Mouse (Mus musculus) liver, embryonic 13.5 days (tissue): ENCODE results near the gene Ubqln4. TPM values are rescaled to one million over a fixed set of nuclear protein-coding genes. Genes with fewer than 3 reads are reported as not detected.
"Not testable (repeated sequence)": the region's sequence is repeated elsewhere in the genome, so short reads cannot be mapped to it uniquely, and the experiment has no call there.

Experiments
- ATAC-seq: fragments of 200-750 bp; cut with Nextera tagmentation; 2 replicates; pipeline ENCODE4 v1.8.0; 2017; ENCODE audit warnings: low read depth, mild to moderate bottlenecking, moderate number of reproducible peaks, moderate library complexity
- DNase-seq: peaks from one replicate; pipeline ENCODE4 v3.0.0; 2022
- H3K27ac ChIP-seq: fragments of 300-500 bp; sonication (generic); 2 replicates; pipeline ENCODE4 v1.5.1; 2015; ENCODE audit warnings: moderate library complexity, mild to moderate bottlenecking, inconsistent platforms
- H3K27me3 ChIP-seq: fragments of 300-500 bp; sonication (generic); 2 replicates; pipeline ENCODE4 v1.6.1; 2015; ENCODE audit warnings: mild to moderate bottlenecking, inconsistent platforms
- H3K36me3 ChIP-seq: fragments of 300-500 bp; sonication (generic); 2 replicates; pipeline ENCODE4 v1.6.1; 2015; ENCODE audit warnings: mild to moderate bottlenecking, inconsistent platforms
- H3K4me1 ChIP-seq: fragments of 300-500 bp; sonication (generic); replicated peaks from 2 replicates; pipeline ENCODE4 v1.6.1; 2015; ENCODE audit warnings: inconsistent platforms
- H3K4me2 ChIP-seq: fragments of 300-500 bp; sonication (generic); 2 replicates; pipeline ENCODE4 v1.6.1; 2015; ENCODE audit warnings: inconsistent platforms, mild to moderate bottlenecking, moderate library complexity
- H3K4me3 ChIP-seq: fragments of 300-500 bp; sonication (generic); replicated peaks from 2 replicates; pipeline ENCODE4 v1.5.1; 2015; ENCODE audit warnings: mild to moderate bottlenecking, inconsistent platforms
- H3K9ac ChIP-seq: fragments of 300-500 bp; sonication (generic); 2 replicates; pipeline ENCODE4 v1.6.1; 2015; ENCODE audit warnings: mild to moderate bottlenecking, inconsistent platforms
- H3K9me3 ChIP-seq: fragments of 300-500 bp; sonication (generic); replicated peaks from 2 replicates; pipeline ENCODE4 v1.6.1; 2016; ENCODE audit warnings: inconsistent platforms
- WGBS: fragments of 180-500 bp; shearing (Covaris S2); methylation state at CpG from one replicate; pipeline ENCODE4 v1.1.7; 2015; ENCODE audit not compliant: insufficient replicate concordance; 5-methylcytosine and 5-hydroxymethylcytosine counted together
- polyA plus RNA-seq: library from polyadenylated mRNA; unstranded; fragments of >200 nt; fragmentation: Nextera tagmentation; extraction: Ambion mirVana; gene quantifications from 2 replicates; pipeline ENCODE4 v1.2.1, GENCODE M21; 2015

The Ubqln4 gene
- polyA plus RNA-seq, 1 experiment from 2014 or later: 20.7 TPM

DNA sequence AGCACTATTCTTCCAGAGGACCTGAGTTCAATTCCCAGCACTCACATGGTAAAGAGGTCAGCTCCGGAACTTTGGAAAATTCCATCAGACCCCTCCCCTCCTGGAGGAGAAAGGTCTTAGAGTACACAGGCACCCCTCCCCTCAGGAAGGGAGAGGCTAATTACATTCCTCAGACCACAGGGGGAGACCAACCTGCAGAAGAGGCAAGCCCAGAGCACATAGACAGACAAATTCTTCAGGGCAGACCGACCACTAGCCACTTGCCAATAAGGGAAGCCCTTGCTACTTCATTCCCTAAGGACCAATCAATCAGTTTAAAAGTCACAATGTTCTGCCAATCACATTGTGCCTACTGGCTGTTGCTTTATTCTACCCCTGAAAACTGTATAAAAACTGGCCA, 19.3 kb downstream of the Ubqln4 start:
- DNase-seq (no peak), ATAC-seq (no peak)
- peaks cover 25% of the 10 kb centered on the region for H3K36me3 ChIP-seq
- no peak overlapping the region for H3K4me2 ChIP-seq
- H3K27me3 ChIP-seq: no peaks in the 10 kb centered on the region
- no peak overlapping the region for H3K9ac ChIP-seq
- H3K4me1 ChIP-seq: peaks cover 10% of the 10 kb centered on the region
- 68% methylated on average over 2 of the region's 2 CpGs for WGBS
- no peak overlapping the region for H3K4me3 ChIP-seq
- H3K9me3 ChIP-seq: no peaks in the 10 kb centered on the region
- no peak overlapping the region for H3K27ac ChIP-seq

DNA sequence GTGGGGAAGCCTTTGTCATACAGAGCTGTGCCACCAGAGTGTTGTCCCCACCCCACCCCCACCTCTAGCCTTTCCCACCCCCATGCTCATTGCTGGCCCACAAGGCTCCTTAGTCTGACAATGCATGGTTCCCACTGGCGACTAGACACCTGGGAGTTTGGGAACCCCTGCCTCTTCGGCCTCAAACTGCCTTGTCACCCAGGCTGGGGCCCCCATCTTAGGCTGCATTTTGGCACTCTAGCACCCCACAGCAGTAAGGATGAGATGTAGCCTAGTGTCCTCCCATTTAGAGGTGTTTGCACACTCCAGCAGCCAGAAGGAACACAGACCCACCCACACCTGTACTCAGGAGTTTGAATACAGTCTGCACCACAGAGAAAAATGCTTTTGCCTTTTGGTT, 20.3 kb downstream of the Ubqln4 start:
- DNase-seq (no peak), ATAC-seq (no peak)
- Histone ChIP-seq H3K4me3 (no peak overlapping the region), H3K4me2 (no peak overlapping the region), H3K9ac (no peak overlapping the region), H3K27me3 (no peaks in the 10 kb centered on the region), H3K9me3 (no peaks in the 10 kb centered on the region), H3K27ac (no peak overlapping the region), H3K4me1 (peaks cover 4% of the 10 kb centered on the region), H3K36me3 (peaks cover 15% of the 10 kb centered on the region)
- WGBS: 65% methylated on average over 2 of the region's 2 CpGs

DNA sequence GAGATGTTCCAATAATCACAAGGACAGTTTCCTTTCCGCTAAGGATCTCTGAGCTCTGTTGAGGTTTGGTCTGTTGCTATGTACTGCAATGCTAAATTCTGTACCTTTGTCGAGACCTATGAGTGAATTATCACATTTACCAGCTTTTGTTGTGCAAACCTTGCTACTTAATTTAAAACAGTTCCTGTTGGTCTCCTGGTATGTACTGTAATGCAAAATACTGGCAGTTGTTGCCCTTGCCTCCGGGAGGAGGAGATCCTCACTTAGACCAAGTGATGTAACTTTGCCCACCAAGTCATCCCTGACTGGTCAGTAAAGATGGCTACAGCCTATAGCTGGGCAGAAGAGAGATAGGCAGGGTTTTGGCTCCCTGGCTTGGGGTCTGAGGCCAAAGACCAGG, 22.0 kb downstream of the Ubqln4 start, which contains the start of gene Ssr2:
TSS of gene Ssr2 (plus strand) at position 337 of the 400 bp plus-strand sequence.
- Histone ChIP-seq H3K9me3 (no peaks in the 10 kb centered on the region), H3K4me3 (no peak within 1 kb of the TSS), H3K36me3 (no peaks in the 10 kb centered on the region), H3K27me3 (no peaks in the 10 kb centered on the region), H3K9ac (no peak within 1 kb of the TSS), H3K4me1 (peaks cover 15% of the 10 kb centered on the region), H3K27ac (no peak within 1 kb of the TSS), H3K4me2 (no peak within 1 kb of the TSS)
- ATAC-seq: no peak
- 72% methylated on average over 3 of the region's 3 CpGs for WGBS
- no peak for DNase-seq

DNA sequence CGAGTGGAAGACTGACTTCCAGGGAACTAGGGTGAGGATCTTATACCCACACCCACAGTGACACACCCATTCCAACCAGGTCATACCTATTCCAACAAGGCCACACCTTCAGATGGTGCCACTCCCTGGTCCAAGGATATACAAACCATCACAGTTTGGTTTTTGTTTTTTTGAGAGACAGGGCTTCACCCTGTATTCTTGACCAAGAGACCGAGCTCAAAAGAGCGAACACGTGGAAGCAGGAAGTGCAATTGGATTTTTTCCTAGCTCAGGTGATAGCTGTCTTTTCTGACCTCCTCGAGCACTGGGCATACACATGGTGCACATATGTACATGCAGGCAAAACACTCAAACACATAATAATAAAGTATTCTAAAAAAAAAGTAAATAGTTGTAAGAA, 24.3 kb downstream of the Ubqln4 start:
- H3K27me3 ChIP-seq, DNase-seq, H3K4me2 ChIP-seq, H3K9ac ChIP-seq, ATAC-seq, H3K9me3 ChIP-seq, H3K4me3 ChIP-seq, H3K27ac ChIP-seq: not testable (repeated sequence)
- Histone ChIP-seq H3K4me1 (peaks cover 23% of the 10 kb centered on the region), H3K36me3 (peaks cover 23% of the 10 kb centered on the region)
- WGBS: 73% methylated on average over 5 of the region's 5 CpGs

DNA sequence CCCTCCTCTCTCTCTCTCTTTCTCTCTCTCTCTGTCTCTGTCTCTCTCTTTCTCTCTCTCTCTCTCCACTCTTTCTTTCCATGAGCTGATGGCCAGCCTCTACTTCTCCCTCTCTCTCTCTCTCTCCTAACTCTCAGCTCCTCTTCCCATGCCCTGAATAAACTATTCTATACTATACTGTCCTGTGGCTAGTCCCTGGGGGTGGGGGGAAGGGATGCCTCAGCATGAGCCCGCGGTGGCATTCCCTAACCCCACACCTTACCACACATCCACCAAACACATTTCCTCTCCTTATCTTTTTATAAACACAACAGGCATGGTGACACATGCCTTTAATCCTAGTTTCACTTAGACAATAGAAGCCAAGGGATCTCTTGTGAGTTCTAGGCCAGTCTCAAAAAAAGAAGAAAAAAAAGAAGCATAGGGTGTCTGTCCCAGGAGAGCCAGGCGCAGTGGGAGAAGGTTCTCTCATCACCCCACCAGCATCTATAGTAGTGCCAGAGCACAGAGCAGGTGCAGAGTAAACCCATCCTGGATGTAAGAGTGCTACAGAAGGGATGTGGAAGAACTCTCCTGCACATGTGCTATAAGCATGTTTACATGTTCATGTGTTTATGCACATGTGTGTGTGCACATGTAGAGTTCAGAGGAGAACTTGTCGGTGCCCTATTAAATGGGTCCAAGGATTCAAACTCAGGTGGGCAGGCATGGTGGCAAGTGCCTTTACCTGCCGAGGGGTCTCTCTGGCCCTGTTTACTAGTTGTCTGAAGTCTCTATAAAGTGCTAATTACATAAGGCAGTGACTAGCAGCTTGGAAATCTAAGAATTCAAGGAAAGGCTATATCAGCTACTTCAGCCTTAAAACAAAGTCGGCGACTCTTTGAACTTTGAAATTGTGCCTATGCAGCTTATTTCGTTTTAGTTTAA, 25.2 kb downstream of the Ubqln4 start:
- H3K9ac ChIP-seq: peak overlapping the region; percentile 96
- 39% methylated on average over 8 of the region's 8 CpGs for WGBS
- peak overlapping the region; percentile 9; the same call in 1 of the 2 replicates for H3K27ac ChIP-seq

DNA sequence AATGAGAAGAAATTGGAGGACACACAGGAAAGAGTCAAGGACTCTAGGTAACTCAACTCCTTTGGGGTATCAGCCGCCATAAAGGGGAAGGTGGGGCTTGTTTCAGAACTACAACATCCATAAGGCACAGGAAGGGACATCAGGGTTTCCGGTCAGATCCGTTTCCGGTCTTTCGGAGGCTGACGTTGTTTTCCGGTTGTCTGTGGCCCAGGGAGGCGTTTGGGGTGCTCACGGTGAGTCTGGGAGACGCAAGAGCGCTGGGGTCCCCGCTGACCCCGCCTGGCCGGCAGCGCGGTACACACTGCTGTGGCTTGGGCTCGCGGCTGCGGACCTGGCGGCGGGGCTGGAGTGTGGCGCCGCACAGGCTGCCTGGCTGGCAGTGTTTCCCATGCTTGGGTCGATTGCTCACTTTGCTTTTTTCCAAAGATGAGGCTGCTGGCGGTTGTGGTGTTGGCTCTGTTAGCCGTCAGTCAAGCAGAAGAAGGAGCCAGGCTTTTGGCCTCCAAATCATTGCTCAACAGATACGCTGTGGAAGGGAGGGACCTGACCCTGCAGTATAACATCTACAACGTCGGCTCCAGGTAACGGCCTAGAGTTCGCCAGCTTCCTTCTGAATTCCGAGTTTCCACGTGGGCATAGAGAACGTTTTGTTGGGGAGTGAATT, 26.0 kb downstream of the Ubqln4 start:
- Histone ChIP-seq H3K9ac (peak overlapping the region; percentile 96), H3K4me3 (peak overlapping the region; percentile 97), H3K4me1 (peaks cover 23% of the 10 kb centered on the region), H3K36me3 (peaks cover 40% of the 10 kb centered on the region), H3K4me2 (peak overlapping the region; percentile 83), H3K27ac (peak overlapping the region; percentile 86), H3K27me3 (no peaks in the 10 kb centered on the region), H3K9me3 (no peaks in the 10 kb centered on the region)
- WGBS: under 1% methylated on average over 34 of the region's 34 CpGs
- ATAC-seq (peak; percentile 89), DNase-seq (peak; percentile 73)

More for the DNA sequence above, 25.2 kb downstream of the Ubqln4 start:
- peak overlapping the region; percentile 97 for H3K4me3 ChIP-seq
- peaks cover 23% of the 10 kb centered on the region for H3K4me1 ChIP-seq
- no peaks in the 10 kb centered on the region for H3K27me3 ChIP-seq
- DNase-seq (no peak), ATAC-seq (peak; percentile 42; the same call in 1 of the 2 replicates)
- no peaks in the 10 kb centered on the region for H3K9me3 ChIP-seq
- H3K4me2 ChIP-seq: peak overlapping the region; percentile 83
- H3K36me3 ChIP-seq: peaks cover 32% of the 10 kb centered on the region

DNA sequence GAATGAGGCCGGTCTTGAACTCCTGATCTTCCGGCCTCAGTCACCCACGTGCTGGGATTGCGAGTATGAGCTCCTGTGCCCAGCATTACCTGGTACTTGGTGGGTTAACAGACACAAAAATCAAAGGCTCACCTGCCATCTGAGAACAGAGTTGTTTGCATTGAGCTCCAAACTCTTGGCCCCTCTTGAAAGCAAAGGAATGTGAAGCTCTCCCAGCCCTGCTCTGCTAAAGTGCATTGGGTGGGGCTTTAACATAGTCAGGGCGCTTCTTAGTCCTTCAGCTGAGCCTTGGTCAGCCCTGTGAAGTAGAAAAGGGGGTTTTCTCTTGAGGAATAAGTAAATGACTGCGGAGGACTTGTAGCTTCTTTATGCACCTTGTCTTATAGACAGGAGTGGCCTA, 32.2 kb downstream of the Ubqln4 start:
- WGBS: 87% methylated on average over 6 of the region's 6 CpGs
- Histone ChIP-seq H3K9ac (no peak overlapping the region), H3K36me3 (peaks cover 74% of the 10 kb centered on the region), H3K4me3 (no peak overlapping the region), H3K27ac (no peak overlapping the region), H3K27me3 (no peaks in the 10 kb centered on the region), H3K9me3 (no peaks in the 10 kb centered on the region), H3K4me2 (no peak overlapping the region), H3K4me1 (peaks cover 6% of the 10 kb centered on the region)
- DNase-seq (no peak), ATAC-seq (no peak)

DNA sequence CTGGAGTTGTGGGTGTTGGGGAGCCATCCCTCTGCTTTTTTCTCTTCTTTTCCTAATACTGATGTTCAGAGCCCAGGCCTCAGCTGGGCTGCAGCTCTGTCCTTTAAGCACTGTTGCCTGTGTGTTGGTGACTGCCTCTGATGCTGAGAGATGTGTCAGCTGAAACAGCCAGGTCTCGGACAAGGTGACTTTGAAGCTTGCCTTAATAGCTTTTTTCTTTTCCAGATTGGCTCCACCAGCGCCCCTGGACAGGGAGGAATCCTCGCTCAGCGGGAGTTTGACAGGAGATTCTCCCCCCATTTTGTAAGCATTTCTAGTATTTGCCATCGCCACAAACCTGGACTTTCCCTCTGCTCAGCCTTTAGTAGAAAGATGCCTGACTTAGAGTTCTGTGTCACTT, 33.1 kb downstream of the Ubqln4 start:
- peaks cover 65% of the 10 kb centered on the region for H3K36me3 ChIP-seq
- H3K9me3 ChIP-seq: no peaks in the 10 kb centered on the region
- H3K27me3 ChIP-seq: no peaks in the 10 kb centered on the region
- no peak overlapping the region for H3K4me3 ChIP-seq
- 85% methylated on average over 5 of the region's 5 CpGs for WGBS
- ATAC-seq: no peak
- peaks cover 8% of the 10 kb centered on the region; the same call in 1 of the 2 replicates for H3K4me1 ChIP-seq
- H3K4me2 ChIP-seq: no peak overlapping the region
- H3K27ac ChIP-seq: no peak overlapping the region
- no peak overlapping the region for H3K9ac ChIP-seq
- no peak for DNase-seq

DNA sequence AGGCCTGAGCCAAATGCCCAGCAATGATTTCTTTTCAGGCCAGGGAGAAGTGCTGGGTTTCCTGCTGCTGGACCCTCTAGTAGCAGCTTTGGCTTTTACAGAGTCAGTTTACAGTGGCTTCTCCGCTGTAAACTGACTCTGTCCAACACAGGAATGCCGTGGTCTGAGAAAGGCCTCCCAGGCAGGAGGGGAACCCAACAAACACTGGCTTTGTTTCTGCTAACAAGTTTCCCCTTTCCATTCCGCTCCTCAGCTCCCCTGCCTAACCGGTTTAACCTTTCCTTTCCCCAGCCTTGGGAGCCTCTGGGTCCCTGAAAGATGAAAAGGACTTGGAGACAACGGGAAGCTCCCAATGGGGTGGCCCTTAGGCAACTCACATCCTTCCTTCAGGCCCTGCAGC, 36.7 kb downstream of the Ubqln4 start:
- no peak overlapping the region for H3K9ac ChIP-seq
- no peaks in the 10 kb centered on the region for H3K9me3 ChIP-seq
- no peak overlapping the region for H3K4me3 ChIP-seq
- no peak overlapping the region for H3K4me2 ChIP-seq
- no peaks in the 10 kb centered on the region for H3K27me3 ChIP-seq
- DNase-seq (no peak), ATAC-seq (no peak)
- WGBS: 37% methylated on average over 5 of the region's 5 CpGs
- no peak overlapping the region for H3K27ac ChIP-seq
- H3K36me3 ChIP-seq: peaks cover 36% of the 10 kb centered on the region
- peaks cover 28% of the 10 kb centered on the region for H3K4me1 ChIP-seq

DNA sequence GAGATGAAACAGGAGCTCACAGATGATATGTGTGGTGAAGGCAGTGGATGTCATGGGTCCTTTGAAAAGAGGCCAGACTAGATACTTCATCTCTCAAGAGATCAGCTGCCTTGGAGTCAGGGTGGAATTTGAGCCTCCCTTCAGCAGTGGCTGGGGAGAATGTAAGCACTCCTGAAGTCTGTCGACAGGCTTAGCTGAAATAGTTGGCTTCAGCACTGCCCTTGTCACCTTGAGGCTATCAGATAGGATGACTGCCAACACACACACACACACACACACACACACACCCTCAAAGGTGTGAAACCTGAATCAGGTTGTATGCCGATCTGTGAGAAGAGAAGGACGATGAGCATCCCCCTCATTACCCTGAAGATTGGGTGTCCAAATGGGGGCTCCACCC, 37.5 kb downstream of the Ubqln4 start:
- Histone ChIP-seq H3K9ac (no peak overlapping the region), H3K27ac (no peak overlapping the region), H3K4me3 (no peak overlapping the region), H3K36me3 (peaks cover 29% of the 10 kb centered on the region), H3K4me2 (no peak overlapping the region), H3K4me1 (peaks cover 28% of the 10 kb centered on the region), H3K27me3 (no peaks in the 10 kb centered on the region), H3K9me3 (no peaks in the 10 kb centered on the region)
- ATAC-seq (no peak), DNase-seq (no peak)
- WGBS: 58% methylated on average over 3 of the region's 3 CpGs

DNA sequence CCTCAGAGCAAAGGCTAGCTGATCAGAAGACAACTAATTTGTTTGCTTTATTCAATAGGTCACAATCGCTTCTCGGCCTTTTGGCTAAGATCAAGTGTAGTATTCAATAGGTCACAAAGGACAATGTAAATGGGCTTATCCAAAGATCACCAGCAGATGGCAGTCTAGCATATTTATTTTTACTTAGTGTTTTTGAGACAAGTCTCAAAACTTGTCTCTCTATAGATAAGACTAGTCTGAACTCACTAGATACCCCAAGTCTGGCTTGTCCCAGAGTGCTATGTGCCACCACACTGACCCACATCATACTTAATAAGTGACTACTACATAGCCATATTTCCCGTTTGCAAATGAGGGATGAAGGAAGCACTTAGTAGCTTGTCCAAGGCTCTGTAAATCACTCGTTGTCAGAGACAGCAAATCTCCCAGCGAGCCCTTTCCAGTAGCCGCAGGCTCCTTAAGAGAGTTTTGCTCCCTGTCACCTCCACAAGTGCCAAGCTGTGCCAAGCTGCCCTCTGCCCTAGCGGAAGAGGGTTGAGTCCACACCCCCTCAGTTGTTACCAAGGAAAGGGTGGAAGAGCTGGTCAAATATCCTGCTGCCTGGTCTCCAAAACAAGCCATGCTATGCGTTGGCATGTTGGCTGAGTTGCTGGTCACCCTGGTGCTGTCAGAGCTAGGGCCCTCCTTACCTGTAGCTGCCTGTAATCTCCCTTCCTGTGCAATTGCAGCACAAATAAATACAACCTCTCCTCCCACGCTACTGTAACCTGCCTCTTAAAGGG, 38.6 kb downstream of the Ubqln4 start:
- H3K4me1 ChIP-seq: peaks cover 28% of the 10 kb centered on the region
- DNase-seq: peak; percentile 45
- peaks cover 18% of the 10 kb centered on the region for H3K36me3 ChIP-seq
- peak overlapping the region; percentile 34; the same call in 1 of the 2 replicates for H3K9ac ChIP-seq
- peak overlapping the region; percentile 50; the same call in 1 of the 2 replicates for H3K27ac ChIP-seq
- ATAC-seq: peak; percentile 39
- H3K9me3 ChIP-seq: no peaks in the 10 kb centered on the region
- WGBS: 26% methylated on average over 9 of the region's 9 CpGs
- H3K27me3 ChIP-seq: no peaks in the 10 kb centered on the region
- peak overlapping the region; percentile 33 for H3K4me2 ChIP-seq
- 0 out of 2 replicates have a peak overlapping the region, but pooled peaks have one; percentile 3 for H3K4me3 ChIP-seq
